Mouse (Mus musculus): ENCODE results near the gene Prkar1b. TPM values are rescaled to one million over a fixed set of nuclear protein-coding genes. Genes with fewer than 3 reads are reported as not detected.

Prkar1b gene
- polyA plus RNA-seq, 1 experiment from 2014 or later: 17.4 TPM

GRCm38 (mm10) chr5:139137176-139137575, 12.6 kb downstream of the Prkar1b start:
- 76% methylated on average over 6 of the region's 6 CpGs for WGBS
- Histone ChIP-seq H3K9ac (ENCODE audit: low read length) (no peak overlapping the region), H3K4me3 (ENCODE audit: low read length) (no peak overlapping the region), H3K27me3 (ENCODE audit: control insufficient read depth, insufficient read depth, low read depth, low read length) (no peaks in the 10 kb centered on the region), H3K27ac (ENCODE audit: low read length) (no peak overlapping the region), H3K4me2 (ENCODE audit: low read depth, low read length) (no peak overlapping the region), H3K9me3 (ENCODE audit: control insufficient read depth, low read length) (no peaks in the 10 kb centered on the region), H3K36me3 (ENCODE audit: control insufficient read depth, insufficient read depth, low read length) (no peaks in the 10 kb centered on the region), H3K4me1 (replicated peaks; ENCODE audit: control insufficient read depth, insufficient read depth, low read length) (peaks cover 14% of the 10 kb centered on the region)
- ATAC-seq (ENCODE audit: low read depth): no peak

- Histone ChIP-seq H3K27me3 (ENCODE audit: control insufficient read depth, insufficient read depth, low read depth, low read length) (no peaks in the 10 kb centered on the region), H3K4me3 (ENCODE audit: low read length) (no peak overlapping the region), H3K27ac (ENCODE audit: low read length) (no peak overlapping the region), H3K9me3 (ENCODE audit: control insufficient read depth, low read length) (no peaks in the 10 kb centered on the region), H3K4me1 (replicated peaks; ENCODE audit: control insufficient read depth, insufficient read depth, low read length) (peaks cover 12% of the 10 kb centered on the region), H3K36me3 (ENCODE audit: control insufficient read depth, insufficient read depth, low read length) (no peaks in the 10 kb centered on the region), H3K9ac (ENCODE audit: low read length) (no peak overlapping the region), H3K4me2 (ENCODE audit: low read depth, low read length) (no peak overlapping the region)
- no peak for ATAC-seq (ENCODE audit: low read depth)
- 33% methylated on average over 1 of the region's 1 CpGs for WGBS
Measured at GRCm38 (mm10) chr5:139136341-139136740, 13.5 kb downstream of the Prkar1b start.

- Histone ChIP-seq H3K27ac (ENCODE audit: low read length) (no peak overlapping the region), H3K27me3 (ENCODE audit: control insufficient read depth, insufficient read depth, low read depth, low read length) (no peaks in the 10 kb centered on the region; the same call in 1 of the 2 replicates), H3K4me3 (ENCODE audit: low read length) (no peak overlapping the region), H3K36me3 (ENCODE audit: control insufficient read depth, insufficient read depth, low read length) (no peaks in the 10 kb centered on the region), H3K4me2 (ENCODE audit: low read depth, low read length) (no peak overlapping the region), H3K4me1 (replicated peaks; ENCODE audit: control insufficient read depth, insufficient read depth, low read length) (peaks cover 7% of the 10 kb centered on the region; the same call in 1 of the 2 replicates), H3K9me3 (ENCODE audit: control insufficient read depth, low read length) (no peaks in the 10 kb centered on the region), H3K9ac (ENCODE audit: low read length) (no peak overlapping the region)
- ATAC-seq (ENCODE audit: low read depth): no peak
- 72% methylated on average over 8 of the region's 8 CpGs for WGBS
Measured at GRCm38 (mm10) chr5:139134501-139134900, 15.3 kb downstream of the Prkar1b start.

GRCm38 (mm10) chr5:139130351-139130750, 19.4 kb downstream of the Prkar1b start:
- H3K27ac ChIP-seq (ENCODE audit: low read length): no peak overlapping the region
- H3K36me3 ChIP-seq (ENCODE audit: control insufficient read depth, insufficient read depth, low read length): no peaks in the 10 kb centered on the region
- H3K9me3 ChIP-seq (ENCODE audit: control insufficient read depth, low read length): no peaks in the 10 kb centered on the region
- H3K27me3 ChIP-seq (ENCODE audit: control insufficient read depth, insufficient read depth, low read depth, low read length): no peaks in the 10 kb centered on the region; the same call in 1 of the 2 replicates
- H3K4me3 ChIP-seq (ENCODE audit: low read length): no peak overlapping the region
- H3K4me2 ChIP-seq (ENCODE audit: low read depth, low read length): no peak overlapping the region
- H3K4me1 ChIP-seq (replicated peaks; ENCODE audit: control insufficient read depth, insufficient read depth, low read length): peaks cover 8% of the 10 kb centered on the region
- WGBS: 68% methylated on average over 5 of the region's 5 CpGs
- no peak overlapping the region for H3K9ac ChIP-seq (ENCODE audit: low read length)
- ATAC-seq (ENCODE audit: low read depth): no peak

GRCm38 (mm10) chr5:139129572-139130151, 20.1 kb downstream of the Prkar1b start:
- Histone ChIP-seq H3K4me2 (ENCODE audit: low read depth, low read length) (peak overlapping the region; percentile 95), H3K4me1 (replicated peaks; ENCODE audit: control insufficient read depth, insufficient read depth, low read length) (peaks cover 8% of the 10 kb centered on the region), H3K27me3 (ENCODE audit: control insufficient read depth, insufficient read depth, low read depth, low read length) (no peaks in the 10 kb centered on the region; the same call in 1 of the 2 replicates), H3K27ac (ENCODE audit: low read length) (no peak overlapping the region), H3K36me3 (ENCODE audit: control insufficient read depth, insufficient read depth, low read length) (no peaks in the 10 kb centered on the region), H3K9me3 (ENCODE audit: control insufficient read depth, low read length) (no peaks in the 10 kb centered on the region), H3K9ac (ENCODE audit: low read length) (peak overlapping the region; percentile 77), H3K4me3 (ENCODE audit: low read length) (peak overlapping the region; percentile 64)
- peak; percentile 75 for ATAC-seq (ENCODE audit: low read depth)
- WGBS: 3% methylated on average over 48 of the region's 55 CpGs

GRCm38 (mm10) chr5:139129078-139129477, 20.7 kb downstream of the Prkar1b start:
- H3K27ac ChIP-seq (ENCODE audit: low read length): no peak overlapping the region
- H3K9me3 ChIP-seq (ENCODE audit: control insufficient read depth, low read length): no peaks in the 10 kb centered on the region
- peak; percentile 55 for ATAC-seq (ENCODE audit: low read depth)
- no peaks in the 10 kb centered on the region for H3K36me3 ChIP-seq (ENCODE audit: control insufficient read depth, insufficient read depth, low read length)
- H3K27me3 ChIP-seq (ENCODE audit: control insufficient read depth, insufficient read depth, low read depth, low read length): no peaks in the 10 kb centered on the region; the same call in 1 of the 2 replicates
- 7% methylated on average over 12 of the region's 12 CpGs for WGBS
- peak overlapping the region; percentile 95 for H3K4me2 ChIP-seq (ENCODE audit: low read depth, low read length)
- peaks cover 8% of the 10 kb centered on the region for H3K4me1 ChIP-seq (replicated peaks; ENCODE audit: control insufficient read depth, insufficient read depth, low read length)
- H3K4me3 ChIP-seq (ENCODE audit: low read length): peak overlapping the region; percentile 64
- peak overlapping the region; percentile 77 for H3K9ac ChIP-seq (ENCODE audit: low read length)

GRCm38 (mm10) chr5:139128476-139129065, 21.2 kb downstream of the Prkar1b start:
- H3K27me3 ChIP-seq (ENCODE audit: control insufficient read depth, insufficient read depth, low read depth, low read length): no peaks in the 10 kb centered on the region; the same call in 1 of the 2 replicates
- peaks cover 8% of the 10 kb centered on the region for H3K4me1 ChIP-seq (replicated peaks; ENCODE audit: control insufficient read depth, insufficient read depth, low read length)
- peak overlapping the region; percentile 95 for H3K4me2 ChIP-seq (ENCODE audit: low read depth, low read length)
- H3K27ac ChIP-seq (ENCODE audit: low read length): no peak overlapping the region
- peak overlapping the region; percentile 77 for H3K9ac ChIP-seq (ENCODE audit: low read length)
- 36% methylated on average over 12 of the region's 12 CpGs for WGBS
- peak overlapping the region; percentile 64 for H3K4me3 ChIP-seq (ENCODE audit: low read length)
- no peaks in the 10 kb centered on the region for H3K36me3 ChIP-seq (ENCODE audit: control insufficient read depth, insufficient read depth, low read length)
- no peak for ATAC-seq (ENCODE audit: low read depth)
- H3K9me3 ChIP-seq (ENCODE audit: control insufficient read depth, low read length): no peaks in the 10 kb centered on the region

- no peaks in the 10 kb centered on the region for H3K36me3 ChIP-seq (ENCODE audit: control insufficient read depth, insufficient read depth, low read length)
- no peak for ATAC-seq (ENCODE audit: low read depth)
- H3K9me3 ChIP-seq (ENCODE audit: control insufficient read depth, low read length): no peaks in the 10 kb centered on the region
- H3K4me2 ChIP-seq (ENCODE audit: low read depth, low read length): no peak overlapping the region
- no peak overlapping the region for H3K4me3 ChIP-seq (ENCODE audit: low read length)
- WGBS: 60% methylated on average over 3 of the region's 3 CpGs
- H3K4me1 ChIP-seq (replicated peaks; ENCODE audit: control insufficient read depth, insufficient read depth, low read length): peaks cover 8% of the 10 kb centered on the region
- H3K9ac ChIP-seq (ENCODE audit: low read length): no peak overlapping the region
- H3K27me3 ChIP-seq (ENCODE audit: control insufficient read depth, insufficient read depth, low read depth, low read length): no peaks in the 10 kb centered on the region; the same call in 1 of the 2 replicates
- H3K27ac ChIP-seq (ENCODE audit: low read length): no peak overlapping the region
Measured at GRCm38 (mm10) chr5:139125717-139126116, 24.1 kb downstream of the Prkar1b start.

- Histone ChIP-seq H3K4me1 (replicated peaks; ENCODE audit: control insufficient read depth, insufficient read depth, low read length) (no peaks in the 10 kb centered on the region; the same call in 1 of the 2 replicates), H3K4me2 (ENCODE audit: low read depth, low read length) (no peak overlapping the region), H3K9ac (ENCODE audit: low read length) (no peak overlapping the region), H3K4me3 (ENCODE audit: low read length) (no peak overlapping the region), H3K36me3 (ENCODE audit: control insufficient read depth, insufficient read depth, low read length) (no peaks in the 10 kb centered on the region), H3K27ac (ENCODE audit: low read length) (no peak overlapping the region), H3K9me3 (ENCODE audit: control insufficient read depth, low read length) (no peaks in the 10 kb centered on the region), H3K27me3 (ENCODE audit: control insufficient read depth, insufficient read depth, low read depth, low read length) (no peaks in the 10 kb centered on the region)
- WGBS: 53% methylated on average over 2 of the region's 2 CpGs
- ATAC-seq (ENCODE audit: low read depth): no peak
Measured at GRCm38 (mm10) chr5:139118961-139119276, 30.9 kb downstream of the Prkar1b start.
